Mouse (Mus musculus): ENCODE data around the gene Samd15.
"Not testable (repeated sequence)": the region's sequence is repeated elsewhere in the genome, so short reads cannot be mapped to it uniquely, and the experiment has no call there.

Gene Samd15

GRCm38 (mm10) chr12:87199206-87199972 lies at the start of gene Samd15:
Gene Samd15, plus strand, starts transcription at chr12:87199723.
- peak; percentile 42 for DNase-seq

- not testable (repeated sequence) for DNase-seq
These were observed 45.1 kb upstream of the Samd15 start for GRCm38 (mm10) chr12:87154448-87154847.

GRCm38 (mm10) chr12:87157361-87157760 lies 42.2 kb upstream of the Samd15 start:
- no peak for DNase-seq

- no peak for DNase-seq
These were observed 41.4 kb upstream of the Samd15 start for GRCm38 (mm10) chr12:87158099-87158498.

- no peak for DNase-seq
These were observed 39.2 kb upstream of the Samd15 start for GRCm38 (mm10) chr12:87160310-87160709.

GRCm38 (mm10) chr12:87160815-87161214 lies 38.7 kb upstream of the Samd15 start:
- DNase-seq, result no peak

GRCm38 (mm10) chr12:87175194-87175946 lies 24.2 kb upstream of the Samd15 start:
- DNase-seq, result no peak

GRCm38 (mm10) chr12:87177631-87178030 lies 21.9 kb upstream of the Samd15 start:
- no peak for DNase-seq

- DNase-seq, result no peak
These were observed 6.5 kb upstream of the Samd15 start for GRCm38 (mm10) chr12:87193008-87193407.

GRCm38 (mm10) chr12:87195069-87195468 lies 4.5 kb upstream of the Samd15 start:
- DNase-seq, result no peak

GRCm38 (mm10) chr12:87196310-87196709 lies 3.2 kb upstream of the Samd15 start:
- DNase-seq, result no peak

- no peak for DNase-seq
These were observed 731 bp upstream of the Samd15 start for GRCm38 (mm10) chr12:87198792-87199191.

- DNase-seq, result peak; percentile 80
These were observed 557 bp downstream of the Samd15 start, which contains the start of gene Tmed8 for GRCm38 (mm10) chr12:87199973-87200586. Gene Tmed8, minus strand, starts transcription at chr12:87200454.

- DNase-seq, result no peak
These were observed 2.2 kb downstream of the Samd15 start for GRCm38 (mm10) chr12:87201694-87202093.

GRCm38 (mm10) chr12:87205789-87206188 lies 6.3 kb downstream of the Samd15 start:
- DNase-seq, result not testable (repeated sequence)

GRCm38 (mm10) chr12:87212844-87213606 lies 13.5 kb downstream of the Samd15 start:
- DNase-seq, result no peak

GRCm38 (mm10) chr12:87216053-87216452 lies 16.5 kb downstream of the Samd15 start:
- DNase-seq, result no peak

GRCm38 (mm10) chr12:87217596-87217995 lies 18.1 kb downstream of the Samd15 start:
- no peak for DNase-seq

GRCm38 (mm10) chr12:87219362-87219761 lies 19.8 kb downstream of the Samd15 start:
- no peak for DNase-seq

GRCm38 (mm10) chr12:87224950-87225349 lies 25.4 kb downstream of the Samd15 start:
- no peak for DNase-seq

- no peak for DNase-seq
These were observed 27.3 kb downstream of the Samd15 start for GRCm38 (mm10) chr12:87226801-87227200.

- no peak for DNase-seq
These were observed 30.1 kb downstream of the Samd15 start for GRCm38 (mm10) chr12:87229633-87230032.

- no peak for DNase-seq
These were observed 30.9 kb downstream of the Samd15 start for GRCm38 (mm10) chr12:87230379-87230895.
